Mouse (Mus musculus): ENCODE measurements around the gene Spatc1l.

Gene Spatc1l

GRCm38 (mm10) chr10:76596338-76596737 is 34.3 kb downstream of the Spatc1l start:
- DNase-seq (ENCODE audit: low read depth) = no peak

- no peak for DNase-seq (ENCODE audit: low read depth)
Observed at GRCm38 (mm10) chr10:76602690-76603089, 40.6 kb downstream of the Spatc1l start.

GRCm38 (mm10) chr10:76612473-76612872 is 50.4 kb downstream of the Spatc1l start:
- no peak for DNase-seq (ENCODE audit: low read depth)

Data from c-Kit-positive CD71-negative TER-119-negative erythroid progenitor cells, embryonic 14.5 days (primary cell).